Mouse (Mus musculus) olfactory bulb, adult 2 months (tissue): ENCODE results near the gene Htra3. TPM values are rescaled to one million over a fixed set of nuclear protein-coding genes. Genes with fewer than 3 reads are reported as not detected.

ENCODE experiments used
- H3K27ac ChIP-seq: fragments of 200-500 bp; 2 replicates; pipeline ENCODE4 v1.5.1; 2012; ENCODE audit warnings: low read depth, low read length; ENCODE audit not compliant: insufficient read depth
- H3K4me1 ChIP-seq: fragments of 200-500 bp; 2 replicates; pipeline ENCODE4 v1.6.1; 2012; ENCODE audit warnings: low read length; ENCODE audit not compliant: control insufficient read depth, insufficient read depth
- H3K4me3 ChIP-seq: fragments of 200-500 bp; 2 replicates; pipeline ENCODE4 v1.5.1; 2012; ENCODE audit warnings: mild to moderate bottlenecking, low read depth, low read length, moderate library complexity; ENCODE audit not compliant: insufficient read depth
- CTCF ChIP-seq: fragments of 200-500 bp; IDR thresholded peaks from 2 replicates; pipeline ENCODE4 v1.5.1; 2012; ENCODE audit warnings: low read depth, mild to moderate bottlenecking, low read length, moderate library complexity; ENCODE audit not compliant: insufficient read depth
- POLR2A ChIP-seq: fragments of 200-500 bp; IDR thresholded peaks from 2 replicates; pipeline ENCODE4 v1.6.1; 2012; ENCODE audit warnings: mild to moderate bottlenecking, low read depth, low read length, moderate library complexity; ENCODE audit not compliant: insufficient read depth
- WGBS: fragments of 180-500 bp; shearing (Covaris S2); methylation state at CpG from one replicate; pipeline ENCODE4 v1.1.7; 2018; 5-methylcytosine and 5-hydroxymethylcytosine counted together
- polyA plus RNA-seq: library from polyadenylated mRNA; stranded (reverse); fragments of >200 nt; gene quantifications from 2 replicates; pipeline ENCODE4 v1.2.4, GENCODE M21; 2012; ENCODE audit warnings: low replicate concordance; ENCODE audit not compliant: missing spikeins, insufficient read depth, insufficient read length

The Htra3 gene
- polyA plus RNA-seq, 1 experiment: not detected

GRCm38 (mm10) chr5:35718817-35719216, 39.2 kb upstream of the Htra3 start:
- TF ChIP-seq CTCF (no peak), POLR2A (no peak)
- H3K27ac ChIP-seq: no peak overlapping the region

GRCm38 (mm10) chr5:35717946-35718345, 38.4 kb upstream of the Htra3 start:
- TF ChIP-seq POLR2A (no peak), CTCF (no peak)
- WGBS: 66% methylated on average over 4 of the region's 4 CpGs

More at GRCm38 (mm10) chr5:35718817-35719216, 39.2 kb upstream of the Htra3 start:
- peaks cover 5% of the 10 kb centered on the region for H3K4me1 ChIP-seq
- 88% methylated on average over 11 of the region's 11 CpGs for WGBS
- H3K4me3 ChIP-seq: no peak overlapping the region

DNA sequence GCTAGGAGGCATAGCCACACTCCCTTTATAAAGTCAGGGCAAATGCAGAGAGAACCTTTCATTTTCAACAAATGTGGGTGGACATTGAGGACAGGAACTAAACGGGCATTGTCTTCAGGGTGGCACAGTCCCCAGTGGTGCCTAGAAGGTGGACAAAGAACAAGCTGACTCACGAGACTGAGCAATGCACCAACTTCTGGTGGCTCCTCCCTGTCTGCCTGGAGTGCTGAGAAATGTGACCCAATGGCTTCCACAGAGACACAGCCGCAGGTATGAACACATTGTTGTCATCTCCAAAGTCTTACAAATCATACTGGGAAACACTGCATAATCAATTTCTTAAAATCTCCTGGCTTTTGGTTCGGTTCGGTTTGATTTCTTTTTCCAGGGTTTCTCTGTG, 37.9 kb upstream of the Htra3 start:
- TF ChIP-seq POLR2A (no peak), CTCF (no peak)

More at GRCm38 (mm10) chr5:35717946-35718345, 38.4 kb upstream of the Htra3 start:
- peaks cover 8% of the 10 kb centered on the region for H3K4me1 ChIP-seq
- no peak overlapping the region for H3K4me3 ChIP-seq
- no peak overlapping the region for H3K27ac ChIP-seq

GRCm38 (mm10) chr5:35713649-35714354, 34.2 kb upstream of the Htra3 start:
- Histone ChIP-seq H3K27ac (no peak overlapping the region), H3K4me3 (no peak overlapping the region), H3K4me1 (peaks cover 5% of the 10 kb centered on the region)
- 45% methylated on average over 13 of the region's 13 CpGs for WGBS
- TF ChIP-seq POLR2A: no peak
- peak; percentile 64 for TF ChIP-seq CTCF

More for the DNA sequence above, 37.9 kb upstream of the Htra3 start:
- no peak overlapping the region for H3K4me3 ChIP-seq
- H3K4me1 ChIP-seq: peaks cover 8% of the 10 kb centered on the region
- WGBS: 84% methylated on average over 5 of the region's 5 CpGs
- no peak overlapping the region for H3K27ac ChIP-seq

- Histone ChIP-seq H3K4me3 (no peak overlapping the region), H3K4me1 (peaks cover 5% of the 10 kb centered on the region), H3K27ac (no peak overlapping the region)
- 82% methylated on average over 5 of the region's 5 CpGs for WGBS
- TF ChIP-seq POLR2A (no peak), CTCF (no peak)
Observed at GRCm38 (mm10) chr5:35712517-35712916, 32.9 kb upstream of the Htra3 start.

- TF ChIP-seq POLR2A (no peak), CTCF (no peak)
- 85% methylated on average over 3 of the region's 3 CpGs for WGBS
- no peak overlapping the region for H3K4me3 ChIP-seq
- H3K4me1 ChIP-seq: peaks cover 5% of the 10 kb centered on the region
- no peak overlapping the region for H3K27ac ChIP-seq
Observed at GRCm38 (mm10) chr5:35710931-35711330, 31.3 kb upstream of the Htra3 start.

- WGBS: 80% methylated on average over 3 of the region's 3 CpGs
- no peak overlapping the region for H3K4me3 ChIP-seq
- H3K4me1 ChIP-seq: peaks cover 5% of the 10 kb centered on the region
- H3K27ac ChIP-seq: no peak overlapping the region
- no peak for TF ChIP-seq POLR2A
Observed at GRCm38 (mm10) chr5:35710481-35710880, 30.9 kb upstream of the Htra3 start.

- TF ChIP-seq CTCF: no peak
- no peak for TF ChIP-seq POLR2A
- Histone ChIP-seq H3K27ac (no peak overlapping the region), H3K4me1 (no peaks in the 10 kb centered on the region), H3K4me3 (no peak overlapping the region)
- 89% methylated on average over 3 of the region's 3 CpGs for WGBS
Observed at GRCm38 (mm10) chr5:35705411-35705810, 25.8 kb upstream of the Htra3 start.

GRCm38 (mm10) chr5:35703814-35704213, 24.2 kb upstream of the Htra3 start:
- Histone ChIP-seq H3K27ac (no peak overlapping the region), H3K4me1 (no peaks in the 10 kb centered on the region), H3K4me3 (no peak overlapping the region)
- TF ChIP-seq CTCF (no peak), POLR2A (no peak)
- WGBS: 94% methylated on average over 4 of the region's 4 CpGs
